Mouse (Mus musculus) ES-Bruce4 (cell line): ENCODE results near the gene Tctex1d4.

Experiments
- CTCF ChIP-seq: IDR thresholded peaks from one replicate; pipeline ENCODE4 v1.8.1; 2011; ENCODE audit warnings: low read depth, low read length
- EP300 ChIP-seq: IDR thresholded peaks from 2 replicates; pipeline ENCODE4 v1.6.1; 2011; ENCODE audit warnings: low read depth, low read length; ENCODE audit not compliant: insufficient read depth
- POLR2A ChIP-seq: IDR thresholded peaks from one replicate; pipeline ENCODE4 v1.8.1; 2011; ENCODE audit warnings: low read length; ENCODE audit not compliant: insufficient read depth

DNA sequence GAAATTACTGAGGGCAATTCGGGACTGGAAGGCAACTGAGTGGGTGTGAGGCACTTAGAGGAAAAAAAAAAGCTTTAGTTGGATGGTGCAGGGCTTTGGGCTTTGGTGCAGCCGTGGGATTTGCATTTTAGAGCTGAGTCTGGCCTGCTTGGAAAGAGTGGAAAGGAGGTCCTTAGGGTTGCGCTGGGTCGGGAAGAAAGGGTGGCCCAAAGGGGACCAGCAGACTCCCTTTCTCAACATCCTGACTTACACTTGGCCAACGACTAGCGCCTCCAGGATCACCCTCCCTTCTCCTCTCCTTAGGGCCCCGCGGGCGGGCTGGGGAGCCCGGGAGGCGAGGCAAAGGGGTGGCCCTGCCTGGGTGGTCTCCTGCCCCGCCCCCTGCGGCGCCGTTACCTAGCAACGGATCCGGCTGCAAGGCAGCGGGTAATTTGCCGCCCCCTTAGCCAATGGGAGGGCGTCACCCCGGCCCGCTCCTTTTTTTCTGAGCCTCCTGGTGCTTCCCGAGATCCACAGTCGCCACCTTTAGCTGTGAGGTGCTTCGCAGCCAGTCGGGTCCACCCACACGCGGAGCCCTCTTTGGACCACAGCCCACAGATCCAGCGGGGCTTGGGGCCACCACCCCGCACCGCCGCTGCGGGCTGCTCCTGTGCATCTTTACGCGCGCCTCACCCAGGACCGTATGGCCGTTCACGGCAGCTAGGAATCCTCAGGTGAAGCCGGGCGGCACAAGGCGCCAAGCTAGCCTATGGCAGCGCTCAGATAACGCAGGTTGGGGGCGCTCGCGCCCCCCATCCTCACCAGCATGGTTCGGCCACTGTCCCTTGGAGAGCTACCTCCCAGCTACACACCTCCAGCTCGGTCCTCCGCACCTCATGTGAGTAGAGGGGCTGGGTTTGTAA, 30.8 kb upstream of the Tctex1d4 start, which contains the start of gene Ptch2:
- TF ChIP-seq EP300 (0 out of 2 replicates have a peak, but pooled peaks have one; percentile 53), POLR2A (no peak), CTCF (no peak)
